Mouse (Mus musculus) frontal cortex, postnatal 36 days (tissue): ENCODE data around the gene Zfp36l1.
"Not testable (repeated sequence)": the region's sequence is repeated elsewhere in the genome, so short reads cannot be mapped to it uniquely, and the experiment has no call there.

Experiments used
- DNase-seq, 2 experiments: peaks; one replicate each; pipeline ENCODE4 v3.0.0; 2022; ENCODE audit warnings: low spot score in 2 of 2

Zfp36l1 gene

DNA sequence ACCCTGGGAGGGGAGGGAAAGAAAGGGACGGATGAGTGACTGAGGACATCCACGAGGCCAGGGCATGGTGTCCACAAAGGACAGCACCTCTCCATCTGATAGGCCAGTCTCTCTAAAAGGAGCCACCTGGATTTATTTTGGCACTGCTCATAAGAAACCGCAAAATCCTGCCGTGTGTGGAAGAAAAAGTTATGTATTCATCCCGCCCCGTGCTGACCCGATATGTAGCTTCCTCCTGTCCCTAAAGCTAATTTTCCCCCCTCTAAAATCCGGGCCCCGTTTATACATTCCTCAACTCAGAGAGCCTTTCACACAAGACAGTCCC lies 2.3 kb downstream of the Zfp36l1 start:
- DNase-seq = no peak

GRCm38 (mm10) chr12:80109753-80110545 lies 2.9 kb downstream of the Zfp36l1 start:
- no peak for DNase-seq

DNA sequence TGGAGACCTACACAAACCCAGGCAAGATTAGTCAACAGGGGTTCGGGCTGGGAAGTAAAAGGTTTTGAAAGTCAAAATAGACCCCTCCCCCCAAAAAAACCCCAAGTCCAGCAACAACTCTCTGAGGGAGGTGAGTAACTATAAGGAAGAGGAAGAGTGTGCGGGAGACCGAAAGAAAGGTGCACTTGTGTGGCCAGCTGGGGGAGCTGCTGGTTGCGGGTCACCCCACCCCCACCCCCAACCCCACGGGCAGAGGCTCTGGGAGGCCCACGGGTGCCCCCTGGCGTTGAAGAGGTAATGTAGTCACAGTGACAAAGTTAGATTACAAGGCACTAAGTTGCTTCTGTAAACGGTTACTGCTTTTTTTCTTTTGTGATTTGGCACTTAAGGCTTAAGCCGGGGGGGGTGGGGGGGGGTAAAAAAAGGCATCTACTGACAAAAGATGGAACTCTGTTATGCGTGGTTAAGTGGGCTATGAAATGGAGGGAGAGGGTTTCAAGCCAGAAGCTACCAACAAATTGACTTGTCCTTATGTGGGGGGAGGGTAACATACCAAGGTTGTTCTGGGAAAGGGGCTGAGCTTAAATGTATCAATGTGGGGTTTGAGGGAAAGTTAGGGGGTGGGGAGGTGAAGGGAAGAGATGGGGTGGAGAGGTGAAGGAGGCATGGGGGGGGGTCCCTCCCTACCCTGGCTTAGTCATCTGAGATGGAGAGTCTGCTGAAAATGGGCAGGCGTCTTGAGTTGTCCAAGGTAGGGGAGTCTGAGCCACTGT lies 3.7 kb downstream of the Zfp36l1 start:
- not testable (repeated sequence) for DNase-seq

DNA sequence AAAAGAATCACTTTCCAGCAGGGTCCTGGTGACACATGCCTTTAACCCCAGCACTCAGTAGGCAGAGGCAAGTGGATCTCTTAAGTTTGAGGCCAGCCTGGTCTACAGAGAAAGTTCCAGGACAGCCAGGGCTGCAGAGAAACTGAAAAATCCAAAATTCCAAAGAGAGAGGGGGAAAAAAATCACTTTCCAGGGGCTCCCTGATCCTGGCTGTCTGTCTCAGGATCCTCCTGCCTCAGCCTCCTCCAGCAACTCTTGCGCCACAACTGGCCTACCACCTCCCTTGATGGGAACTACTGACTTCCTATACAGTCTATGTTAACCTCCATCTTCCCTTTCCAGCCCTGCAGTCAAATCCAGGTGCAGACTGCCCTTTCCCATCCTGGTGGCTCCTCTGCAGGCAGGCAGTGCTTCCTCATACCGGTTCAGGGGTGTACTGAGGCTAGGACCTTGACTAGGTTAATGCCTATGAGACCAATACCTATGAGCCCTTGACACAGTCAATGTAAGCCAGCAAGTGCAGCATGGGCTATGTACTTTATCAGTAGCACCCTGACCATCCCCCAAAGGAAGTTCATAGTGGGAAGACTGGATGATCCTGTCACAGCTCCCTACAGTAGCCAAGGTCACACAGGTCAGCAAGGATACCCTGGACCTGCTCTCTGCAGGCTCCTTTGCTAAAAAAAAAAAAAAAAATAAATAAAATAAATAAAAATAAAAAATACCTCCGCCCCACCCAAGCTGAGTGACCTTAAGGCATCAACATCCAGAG lies 5.7 kb downstream of the Zfp36l1 start:
- no peak for DNase-seq

GRCm38 (mm10) chr12:80106138-80106895 lies 6.5 kb downstream of the Zfp36l1 start:
- DNase-seq = no peak

- DNase-seq = no peak
These were observed 9.3 kb downstream of the Zfp36l1 start for GRCm38 (mm10) chr12:80103521-80103973.

DNA sequence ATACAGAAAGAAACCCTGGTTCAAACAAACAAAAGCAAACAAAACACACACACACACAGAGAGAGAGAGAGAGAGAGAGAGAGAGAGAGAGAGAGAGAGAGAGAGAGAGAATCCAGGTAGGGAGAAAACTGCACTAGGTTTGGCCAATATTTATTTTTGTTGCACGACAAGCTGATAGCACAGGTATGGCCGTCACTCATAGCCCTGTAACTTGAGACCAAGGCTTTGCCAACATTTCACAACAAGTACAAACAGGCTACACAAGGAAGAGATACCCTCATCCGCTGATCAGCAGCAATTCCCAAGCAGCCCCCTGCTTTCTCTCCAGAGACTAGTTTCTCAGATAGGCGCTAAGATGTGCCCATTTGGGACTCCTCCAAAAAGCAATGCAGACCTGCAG lies 9.7 kb downstream of the Zfp36l1 start:
- no peak for DNase-seq

- no peak for DNase-seq
These were observed 14.0 kb downstream of the Zfp36l1 start for GRCm38 (mm10) chr12:80098825-80099224.

DNA sequence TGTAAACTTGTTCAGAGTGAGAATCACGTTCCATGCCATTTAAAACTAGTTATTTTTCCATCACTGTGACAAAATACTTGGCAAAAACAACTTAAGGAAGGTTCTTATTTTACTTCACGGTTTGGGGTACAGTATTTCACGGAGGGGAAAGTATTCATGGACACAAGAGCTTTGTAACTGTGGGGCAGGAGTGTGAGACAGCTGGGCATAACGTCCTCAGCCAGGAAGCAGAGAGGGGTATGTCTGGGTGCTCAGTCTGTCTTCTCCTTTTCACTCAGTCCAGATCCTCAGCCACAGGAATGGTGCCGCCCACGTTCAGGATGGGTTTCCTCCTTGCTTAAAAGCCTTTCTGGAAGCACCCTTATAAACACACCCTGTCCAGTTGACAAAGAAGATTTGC lies 16.1 kb downstream of the Zfp36l1 start:
- no peak for DNase-seq

- no peak for DNase-seq
These were observed 20.0 kb downstream of the Zfp36l1 start for GRCm38 (mm10) chr12:80092787-80093186.

GRCm38 (mm10) chr12:80091080-80091479 lies 21.7 kb downstream of the Zfp36l1 start:
- DNase-seq = no peak

GRCm38 (mm10) chr12:80090529-80090928 lies 22.3 kb downstream of the Zfp36l1 start:
- DNase-seq = no peak

DNA sequence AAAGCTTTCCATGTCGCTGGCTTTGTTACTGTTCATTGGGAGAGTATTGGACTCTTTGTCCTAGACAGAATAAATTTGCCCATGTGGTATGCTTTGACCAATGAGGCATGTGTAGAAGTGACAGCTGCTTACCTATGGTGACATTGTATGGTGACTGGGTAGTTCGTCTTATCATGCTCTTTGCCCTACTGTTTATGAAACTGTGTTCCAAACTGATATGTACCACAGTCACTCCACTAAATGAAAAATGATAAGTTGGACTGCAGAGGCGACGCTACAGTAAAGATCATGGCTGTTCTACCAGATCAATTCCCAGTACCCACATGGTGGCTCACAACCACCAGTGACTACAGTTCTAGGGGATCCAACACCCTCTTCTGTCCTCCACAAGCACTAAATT lies 24.7 kb downstream of the Zfp36l1 start:
- no peak for DNase-seq

- DNase-seq = no peak
These were observed 28.2 kb downstream of the Zfp36l1 start for GRCm38 (mm10) chr12:80084446-80085112.

DNA sequence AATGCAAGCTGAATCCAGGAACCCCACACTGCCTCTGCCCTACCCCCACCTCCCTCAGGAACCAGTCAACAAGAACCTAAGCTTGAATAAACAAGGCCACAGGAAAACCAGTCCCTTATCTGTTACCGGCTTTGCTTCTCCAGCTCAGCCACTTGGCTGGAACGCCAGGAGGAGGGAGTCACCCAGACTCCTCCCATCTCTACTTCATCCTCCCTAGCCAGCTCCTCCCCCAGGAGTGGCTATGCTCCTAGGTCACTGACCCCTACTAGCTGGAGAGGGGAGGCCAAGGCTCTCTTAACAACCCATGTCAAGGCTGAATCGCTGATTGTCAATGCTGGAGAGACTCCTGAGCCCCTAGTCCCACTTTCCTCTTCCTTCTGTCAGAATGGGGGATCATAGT lies 28.9 kb downstream of the Zfp36l1 start:
- DNase-seq = no peak

DNA sequence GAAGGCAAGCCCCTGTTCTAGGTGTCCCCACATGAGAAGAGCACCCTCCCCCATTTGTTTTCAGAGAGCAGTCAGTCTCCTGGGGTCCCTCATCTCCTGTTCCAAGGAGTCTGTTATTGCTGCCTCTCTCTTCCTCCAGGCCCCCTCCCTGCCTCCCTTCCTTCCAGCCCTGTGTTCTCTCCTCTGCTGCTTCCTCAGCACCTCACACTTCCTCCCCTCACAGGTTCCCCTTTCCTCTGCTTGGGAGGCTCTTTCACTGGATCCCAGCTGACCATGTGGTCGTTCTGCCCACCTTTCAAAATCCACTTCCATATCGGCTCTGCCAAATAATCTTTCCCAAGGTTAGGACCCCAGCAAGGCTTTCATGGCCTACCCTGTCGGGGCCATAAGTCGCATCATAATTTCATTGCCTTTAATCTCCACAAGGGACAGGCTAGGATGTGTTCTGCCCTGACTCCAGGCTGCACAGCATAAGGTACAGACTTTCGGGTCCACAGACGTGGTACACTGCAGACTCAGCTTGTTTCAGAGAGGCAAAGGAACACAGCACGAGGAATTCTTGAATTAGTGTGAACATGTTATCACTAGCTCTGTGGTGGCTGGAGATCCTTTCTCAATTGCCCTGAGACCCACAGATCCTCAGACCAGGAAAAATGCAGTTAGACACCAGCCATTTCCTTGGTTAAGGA lies 29.5 kb downstream of the Zfp36l1 start:
- DNase-seq = no peak

- no peak for DNase-seq
These were observed 30.1 kb downstream of the Zfp36l1 start for GRCm38 (mm10) chr12:80082730-80083129.

GRCm38 (mm10) chr12:80081440-80081839 lies 31.4 kb downstream of the Zfp36l1 start:
- no peak for DNase-seq

DNA sequence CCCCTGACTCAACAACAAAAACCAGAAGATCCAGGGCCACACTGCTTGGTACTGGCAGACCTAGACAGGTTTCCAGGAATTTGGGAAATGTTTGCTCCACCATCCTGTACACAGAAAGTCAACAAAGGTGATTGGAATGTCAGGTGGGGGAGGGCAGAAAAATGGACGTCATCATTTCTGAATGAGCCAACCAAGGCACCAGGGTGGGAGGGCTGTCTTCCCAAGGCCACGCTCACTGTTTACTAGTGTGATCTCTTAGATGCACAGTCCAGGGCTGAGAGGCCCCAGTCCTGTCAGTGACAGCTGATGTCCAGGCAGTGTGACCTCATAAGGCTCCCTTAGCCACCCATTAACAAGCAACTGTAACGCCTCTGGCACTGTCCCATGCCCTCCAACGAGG lies 32.9 kb downstream of the Zfp36l1 start:
- no peak for DNase-seq

DNA sequence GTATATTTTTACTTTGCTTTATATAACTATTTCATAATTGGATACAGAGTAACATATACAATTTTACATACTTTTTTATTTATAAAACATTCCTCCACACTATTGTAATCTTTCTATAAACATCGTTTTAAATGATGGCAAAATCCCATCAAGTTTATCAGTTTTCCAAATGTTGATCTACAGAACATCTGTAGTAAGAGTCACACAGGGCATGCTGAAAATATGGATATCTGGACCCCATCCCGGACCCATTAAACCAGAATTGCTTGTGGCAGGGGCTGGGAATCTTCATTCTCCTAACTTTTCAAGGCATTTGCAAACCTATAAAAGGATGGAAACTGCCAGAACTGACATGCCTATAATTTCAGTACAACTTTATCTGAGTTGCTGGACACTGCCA lies 38.5 kb downstream of the Zfp36l1 start:
- no peak for DNase-seq
